Mouse (Mus musculus) thymus, adult 2 months (tissue): ENCODE data around the gene Gnb1. TPM values are rescaled to one million over a fixed set of nuclear protein-coding genes. Genes with fewer than 3 reads are reported as not detected.

Source experiments
- DNase-seq: peaks from one replicate; pipeline ENCODE4 v3.0.0; 2021
- H3K27ac ChIP-seq: fragments of 200-500 bp; 2 replicates; pipeline ENCODE4 v1.5.1; 2012; ENCODE audit warnings: low read length, control low read depth; ENCODE audit not compliant: control insufficient read depth, insufficient read depth
- H3K27me3 ChIP-seq: fragments of 200-500 bp; 2 replicates; pipeline ENCODE4 v1.6.1; 2012; ENCODE audit warnings: mild to moderate bottlenecking, low read length, moderate library complexity, mixed read lengths; ENCODE audit not compliant: control insufficient read depth, insufficient read depth
- H3K36me3 ChIP-seq: fragments of 200-500 bp; 2 replicates; pipeline ENCODE4 v1.6.1; 2012; ENCODE audit warnings: mild to moderate bottlenecking, low read length, moderate library complexity; ENCODE audit not compliant: control insufficient read depth, insufficient read depth
- H3K4me1 ChIP-seq: fragments of 200-500 bp; replicated peaks from 2 replicates; pipeline ENCODE4 v1.6.1; 2012; ENCODE audit warnings: low read length; ENCODE audit not compliant: control insufficient read depth, insufficient read depth
- H3K4me3 ChIP-seq: fragments of 200-500 bp; 2 replicates; pipeline ENCODE4 v1.5.1; 2012; ENCODE audit warnings: mild to moderate bottlenecking, low read length, control low read depth, moderate library complexity; ENCODE audit not compliant: control insufficient read depth, insufficient read depth
- CTCF ChIP-seq: fragments of 200-500 bp; IDR thresholded peaks from 2 replicates; pipeline ENCODE4 v1.5.1; 2012; ENCODE audit warnings: mild to moderate bottlenecking, control low read depth, low read length, moderate library complexity, borderline replicate concordance; ENCODE audit not compliant: control insufficient read depth, poor library complexity, insufficient read depth; ENCODE audit errors: extremely low read depth
- POLR2A ChIP-seq: fragments of 200-500 bp; IDR thresholded peaks from 2 replicates; pipeline ENCODE4 v1.6.1; 2012; ENCODE audit warnings: mild to moderate bottlenecking, low read length, control low read depth, moderate library complexity; ENCODE audit not compliant: control insufficient read depth, poor library complexity, insufficient read depth; ENCODE audit errors: extremely low read depth
- WGBS: fragments of 180-500 bp; shearing (Covaris S2); methylation state at CpG from one replicate; pipeline ENCODE4 v1.1.7; 2018; 5-methylcytosine and 5-hydroxymethylcytosine counted together
- polyA plus RNA-seq: library from polyadenylated mRNA; depleted of rRNA; stranded (reverse); fragments of >200 nt; gene quantifications from 2 replicates; pipeline ENCODE4 v1.2.3, GENCODE M21; 2012

Gnb1 gene
- polyA plus RNA-seq, 1 experiment = 850 TPM

GRCm38 (mm10) chr4:155573155-155573554 is 82.0 kb downstream of the Gnb1 start:
- Histone ChIP-seq H3K4me1 (peaks cover 5% of the 10 kb centered on the region), H3K4me3 (no peak overlapping the region), H3K27me3 (no peaks in the 10 kb centered on the region), H3K36me3 (peaks cover 4% of the 10 kb centered on the region; the same call in 1 of the 2 replicates), H3K27ac (no peak overlapping the region)
- TF ChIP-seq POLR2A = no peak
- no peak for TF ChIP-seq CTCF
- no peak for DNase-seq
- WGBS = 69% methylated on average over 2 of the region's 2 CpGs

- H3K27ac ChIP-seq = no peak overlapping the region
- no peak for TF ChIP-seq CTCF
- no peak for TF ChIP-seq POLR2A
- H3K4me1 ChIP-seq = peaks cover 5% of the 10 kb centered on the region
- DNase-seq = no peak
- H3K36me3 ChIP-seq = peaks cover 4% of the 10 kb centered on the region; the same call in 1 of the 2 replicates
- WGBS = 93% methylated on average over 9 of the region's 9 CpGs
- no peak overlapping the region for H3K4me3 ChIP-seq
- no peaks in the 10 kb centered on the region for H3K27me3 ChIP-seq
Measured at GRCm38 (mm10) chr4:155573876-155574275, 82.7 kb downstream of the Gnb1 start.

GRCm38 (mm10) chr4:155574931-155575330 is 83.8 kb downstream of the Gnb1 start:
- Histone ChIP-seq H3K4me1 (peaks cover 5% of the 10 kb centered on the region), H3K27ac (no peak overlapping the region), H3K27me3 (no peaks in the 10 kb centered on the region), H3K36me3 (peaks cover 9% of the 10 kb centered on the region; the same call in 1 of the 2 replicates), H3K4me3 (no peak overlapping the region)
- 9% methylated on average over 11 of the region's 11 CpGs for WGBS
- DNase-seq = no peak
- TF ChIP-seq CTCF (no peak), POLR2A (no peak)

- no peak overlapping the region for H3K4me3 ChIP-seq
- TF ChIP-seq POLR2A = no peak
- TF ChIP-seq CTCF = no peak
- DNase-seq = no peak
- no peak overlapping the region for H3K27ac ChIP-seq
- 97% methylated on average over 8 of the region's 8 CpGs for whole genome bisulfite sequencing
- H3K4me1 ChIP-seq = peaks cover 5% of the 10 kb centered on the region
- no peaks in the 10 kb centered on the region for H3K27me3 ChIP-seq
- peaks cover 13% of the 10 kb centered on the region; the same call in 1 of the 2 replicates for H3K36me3 ChIP-seq
Measured at GRCm38 (mm10) chr4:155575521-155575920, 84.4 kb downstream of the Gnb1 start.

- TF ChIP-seq POLR2A = no peak
- TF ChIP-seq CTCF = no peak
- Histone ChIP-seq H3K27ac (no peak overlapping the region), H3K36me3 (peaks cover 16% of the 10 kb centered on the region; the same call in 1 of the 2 replicates), H3K4me3 (no peak overlapping the region), H3K4me1 (peaks cover 5% of the 10 kb centered on the region), H3K27me3 (no peaks in the 10 kb centered on the region)
- WGBS = 98% methylated on average over 9 of the region's 9 CpGs
- no peak for DNase-seq
Measured at GRCm38 (mm10) chr4:155577132-155577531, 86.0 kb downstream of the Gnb1 start.

GRCm38 (mm10) chr4:155577741-155578140 is 86.6 kb downstream of the Gnb1 start:
- Histone ChIP-seq H3K36me3 (peaks cover 16% of the 10 kb centered on the region; the same call in 1 of the 2 replicates), H3K4me3 (no peak overlapping the region), H3K27me3 (no peaks in the 10 kb centered on the region), H3K27ac (no peak overlapping the region), H3K4me1 (peaks cover 5% of the 10 kb centered on the region)
- TF ChIP-seq POLR2A = no peak
- no peak for TF ChIP-seq CTCF
- WGBS = 94% methylated on average over 5 of the region's 5 CpGs
- no peak for DNase-seq

- 95% methylated on average over 7 of the region's 7 CpGs for WGBS
- H3K4me1 ChIP-seq = peaks cover 5% of the 10 kb centered on the region
- no peak overlapping the region for H3K27ac ChIP-seq
Measured at GRCm38 (mm10) chr4:155578336-155579125, 87.4 kb downstream of the Gnb1 start.

More at GRCm38 (mm10) chr4:155578336-155579125, 87.4 kb downstream of the Gnb1 start:
- Histone ChIP-seq H3K4me3 (no peak overlapping the region), H3K27me3 (no peaks in the 10 kb centered on the region), H3K36me3 (peaks cover 16% of the 10 kb centered on the region; the same call in 1 of the 2 replicates)
- no peak for TF ChIP-seq CTCF
- no peak for TF ChIP-seq POLR2A
- DNase-seq = no peak
